Mouse (Mus musculus) midbrain, embryonic 16.5 days (tissue): ENCODE results near the gene Adssl1. TPM values are rescaled to one million over a fixed set of nuclear protein-coding genes. Genes with fewer than 3 reads are reported as not detected.
A peak's percentile ranks its signal among the peaks of the same experiment; 100 is the strongest.

Experiments used
- ATAC-seq: fragments of 200-750 bp; cut with Nextera tagmentation; 2 replicates; pipeline ENCODE4 v1.8.0; 2017; ENCODE audit warnings: moderate TSS enrichment
- H3K27ac ChIP-seq: fragments of 300-500 bp; sonication (generic); 2 replicates; pipeline ENCODE4 v1.5.1; 2014; ENCODE audit warnings: mild to moderate bottlenecking, low read length, mixed read lengths
- H3K27me3 ChIP-seq: fragments of 300-500 bp; sonication (generic); 2 replicates; pipeline ENCODE4 v1.6.1; 2014; ENCODE audit warnings: low read depth, low read length, mixed read lengths; ENCODE audit not compliant: control insufficient read depth, insufficient read depth
- H3K36me3 ChIP-seq: fragments of 300-500 bp; sonication (generic); 2 replicates; pipeline ENCODE4 v1.6.1; 2014; ENCODE audit warnings: mild to moderate bottlenecking, low read length, moderate library complexity, mixed read lengths; ENCODE audit not compliant: control insufficient read depth, insufficient read depth
- H3K4me1 ChIP-seq: fragments of 300-500 bp; sonication (generic); 2 replicates; pipeline ENCODE4 v1.6.1; 2014; ENCODE audit warnings: mild to moderate bottlenecking, low read length, mixed read lengths; ENCODE audit not compliant: control insufficient read depth, insufficient read depth
- H3K4me2 ChIP-seq: fragments of 300-500 bp; sonication (generic); 2 replicates; pipeline ENCODE4 v1.6.1; 2014; ENCODE audit warnings: mild to moderate bottlenecking, low read length, mixed read lengths
- H3K4me3 ChIP-seq: fragments of 300-500 bp; sonication (generic); 2 replicates; pipeline ENCODE4 v1.5.1; 2014; ENCODE audit warnings: low read depth, mild to moderate bottlenecking, low read length, moderate library complexity, mixed read lengths
- H3K9ac ChIP-seq: fragments of 300-500 bp; sonication (generic); 2 replicates; pipeline ENCODE4 v1.6.1; 2014; ENCODE audit warnings: low read depth, low read length, mixed read lengths
- H3K9me3 ChIP-seq: fragments of 300-500 bp; sonication (generic); replicated peaks from 2 replicates; pipeline ENCODE4 v1.6.1; 2014; ENCODE audit warnings: mild to moderate bottlenecking, low read length, mixed read lengths; ENCODE audit not compliant: control insufficient read depth, poor library complexity, severe bottlenecking
- WGBS: fragments of 180-500 bp; shearing (Covaris S2); extraction: QIAGEN DNeasy Blood & Tissue Kit; methylation state at CpG from one replicate; pipeline ENCODE4 v1.1.7; 2014; 5-methylcytosine and 5-hydroxymethylcytosine counted together
- microRNA-seq: library from miRNA; unstranded; fragments of <30 nt; microRNA quantifications from one replicate; pipeline ENCODE4, GENCODE M21; 2017
- polyA plus RNA-seq: library from polyadenylated mRNA; unstranded; fragments of >200 nt; fragmentation: Nextera tagmentation; extraction: Ambion mirVana; gene quantifications from 2 replicates; pipeline ENCODE4 v1.2.1, GENCODE M21; 2015

The Adssl1 gene
- polyA plus RNA-seq, 1 experiment from 2014 or later = 4.0 TPM

GRCm38 (mm10) chr12:112683351-112683750, 63.5 kb downstream of the Adssl1 start:
- ATAC-seq = peak; percentile 12; the same call in 1 of the 2 replicates
- Histone ChIP-seq H3K27me3 (peaks cover 17% of the 10 kb centered on the region), H3K36me3 (no peaks in the 10 kb centered on the region), H3K4me3 (no peak overlapping the region), H3K9me3 (no peaks in the 10 kb centered on the region), H3K4me1 (peaks cover 9% of the 10 kb centered on the region), H3K27ac (no peak overlapping the region), H3K4me2 (no peak overlapping the region), H3K9ac (0 out of 2 replicates have a peak overlapping the region, but pooled peaks have one; percentile 25)
- 36% methylated on average over 7 of the region's 7 CpGs for WGBS

GRCm38 (mm10) chr12:112688458-112688857, 68.6 kb downstream of the Adssl1 start:
- Histone ChIP-seq H3K4me3 (no peak overlapping the region), H3K9ac (no peak overlapping the region), H3K4me1 (peaks cover 8% of the 10 kb centered on the region), H3K36me3 (no peaks in the 10 kb centered on the region), H3K4me2 (no peak overlapping the region), H3K27me3 (no peaks in the 10 kb centered on the region), H3K9me3 (no peaks in the 10 kb centered on the region), H3K27ac (no peak overlapping the region)
- no peak for ATAC-seq
- WGBS = 82% methylated on average over 15 of the region's 15 CpGs

Small RNA genes within 50 kb of the gene (microRNA-seq; reads per million reads assigned to microRNA genes)
- 0.69 reads per million for gene Mir6939

Other genes starting within 250 kb of the Adssl1 start
- gene A530016L24Rik, start 130.6 kb upstream of the Adssl1 start, polyA plus RNA-seq = 0.16 and 0.17 TPM in 2 replicates
- gene Tmem179, start 103.3 kb upstream of the Adssl1 start, polyA plus RNA-seq = 96.8 and 100 TPM in 2 replicates
- gene Inf2, start 31.3 kb upstream of the Adssl1 start, polyA plus RNA-seq = 0.53 and 0.67 TPM in 2 replicates
- 41.7 and 44.1 TPM in 2 replicates for gene Siva1, start 24.6 kb downstream of the Adssl1 start, polyA plus RNA-seq
- gene Akt1, start 54.8 kb downstream of the Adssl1 start, polyA plus RNA-seq = 58.7 and 60.4 TPM in 2 replicates
- 0.73 and 1.2 TPM in 2 replicates for gene Zbtb42, start 58.8 kb downstream of the Adssl1 start, polyA plus RNA-seq
- 36.0 and 39.4 TPM in 2 replicates for gene Cep170b, start 100.4 kb downstream of the Adssl1 start, polyA plus RNA-seq
- 4.9 and 5.9 TPM in 2 replicates for gene Pld4, start 140.6 kb downstream of the Adssl1 start, polyA plus RNA-seq
- 1.4 and 2.0 TPM in 2 replicates for gene Ahnak2, start 182.6 kb downstream of the Adssl1 start, polyA plus RNA-seq
- gene Clba1, start 188.9 kb downstream of the Adssl1 start, polyA plus RNA-seq = 25.2 and 26.1 TPM in 2 replicates
- gene Cdca4, start 209.4 kb downstream of the Adssl1 start, polyA plus RNA-seq = 32.6 and 37.6 TPM in 2 replicates
- 0.14 TPM in 1 of 2 replicates, not detected in the other for gene Gpr132, start 248.2 kb downstream of the Adssl1 start, polyA plus RNA-seq